Mouse (Mus musculus): ENCODE measurements around the gene Tspo. TPM values are rescaled to one million over a fixed set of nuclear protein-coding genes. Genes with fewer than 3 reads are reported as not detected.

Tspo gene
- polyA plus RNA-seq, 1 experiment from 2014 or later, result 226 TPM

GRCm38 (mm10) chr15:83527747-83528146, 35.6 kb upstream of the Tspo start:
- ChIA-PET POLR2A (no interaction called here), CTCF (interaction anchor here (1.6 kb wide), 1 partner anchor 9 kb away, joined by 5 read pairs; no protein-coding TSS in a partner anchor)
- TF ChIP-seq CTCF (IDR thresholded peaks at IDR 0.05), result no peak
- no peaks in the 10 kb centered on the region for H3K27me3 ChIP-seq
- DNase-seq (ENCODE audit: low read depth, low spot score), result no peak
- ATAC-seq, result no peak
- in situ Hi-C loops (cut with MboI; ENCODE audit: low pct_unique_long_range_greater_than_20kb), result no loop called here

- ATAC-seq, result no peak
- CTCF ChIA-PET, result interaction anchor here (1.6 kb wide), 1 partner anchor 11 kb away, joined by 5 read pairs; no protein-coding TSS in a partner anchor
- H3K27me3 ChIP-seq, result no peaks in the 10 kb centered on the region
- no peak for TF ChIP-seq CTCF (IDR thresholded peaks at IDR 0.05)
- in situ Hi-C loops (cut with MboI; ENCODE audit: low pct_unique_long_range_greater_than_20kb), result no loop called here
- POLR2A ChIA-PET, result interaction anchor here (0.6 kb wide), 1 partner anchor 1201 kb away, joined by 3 read pairs; no protein-coding TSS in a partner anchor
- no peak for DNase-seq (ENCODE audit: low read depth, low spot score)
Observed at GRCm38 (mm10) chr15:83528892-83529291, 34.5 kb upstream of the Tspo start.

GRCm38 (mm10) chr15:83529765-83530164, 33.6 kb upstream of the Tspo start:
- ATAC-seq (no peak), DNase-seq (ENCODE audit: low read depth, low spot score) (no peak)
- in situ Hi-C loops (cut with MboI; ENCODE audit: low pct_unique_long_range_greater_than_20kb), result no loop called here
- TF ChIP-seq CTCF (IDR thresholded peaks at IDR 0.05), result no peak
- CTCF ChIA-PET, result no interaction called here
- no peaks in the 10 kb centered on the region for H3K27me3 ChIP-seq
- POLR2A ChIA-PET, result no interaction called here

GRCm38 (mm10) chr15:83530233-83530632, 33.2 kb upstream of the Tspo start:
- in situ Hi-C loops (cut with MboI; ENCODE audit: low pct_unique_long_range_greater_than_20kb), result no loop called here
- ChIA-PET POLR2A (no interaction called here), CTCF (no interaction called here)
- no peaks in the 10 kb centered on the region for H3K27me3 ChIP-seq
- no peak for DNase-seq (ENCODE audit: low read depth, low spot score)
- no peak for ATAC-seq
- TF ChIP-seq CTCF (IDR thresholded peaks at IDR 0.05), result no peak

GRCm38 (mm10) chr15:83530688-83531087, 32.7 kb upstream of the Tspo start:
- in situ Hi-C loops (cut with MboI; ENCODE audit: low pct_unique_long_range_greater_than_20kb), result no loop called here
- no peak for DNase-seq (ENCODE audit: low read depth, low spot score)
- ChIA-PET POLR2A (no interaction called here), CTCF (no interaction called here)
- no peak for ATAC-seq
- no peaks in the 10 kb centered on the region for H3K27me3 ChIP-seq
- TF ChIP-seq CTCF (IDR thresholded peaks at IDR 0.05), result no peak

GRCm38 (mm10) chr15:83531961-83532469, 31.4 kb upstream of the Tspo start:
- ChIA-PET POLR2A (no interaction called here), CTCF (no interaction called here)
- TF ChIP-seq CTCF (IDR thresholded peaks at IDR 0.05), result no peak
- in situ Hi-C loops (cut with MboI; ENCODE audit: low pct_unique_long_range_greater_than_20kb), result no loop called here
- no peaks in the 10 kb centered on the region for H3K27me3 ChIP-seq
- ATAC-seq (no peak), DNase-seq (ENCODE audit: low read depth, low spot score) (no peak)

GRCm38 (mm10) chr15:83532606-83533005, 30.8 kb upstream of the Tspo start:
- no peaks in the 10 kb centered on the region for H3K27me3 ChIP-seq
- CTCF ChIA-PET, result no interaction called here
- no peak for TF ChIP-seq CTCF (IDR thresholded peaks at IDR 0.05)
- ATAC-seq (no peak), DNase-seq (ENCODE audit: low read depth, low spot score) (no peak)
- POLR2A ChIA-PET, result no interaction called here
- in situ Hi-C loops (cut with MboI; ENCODE audit: low pct_unique_long_range_greater_than_20kb), result no loop called here

- ATAC-seq, result peak; percentile 28
- no peaks in the 10 kb centered on the region for H3K27me3 ChIP-seq
- DNase-seq (ENCODE audit: low read depth, low spot score), result no peak
- TF ChIP-seq CTCF (IDR thresholded peaks at IDR 0.05), result no peak
- in situ Hi-C loops (cut with MboI; ENCODE audit: low pct_unique_long_range_greater_than_20kb), result no loop called here
- CTCF ChIA-PET, result interaction anchor here (1.0 to 1.3 kb wide), 2 partner anchors 11 to 17 kb away, joined by 3 read pairs; no protein-coding TSS in a partner anchor
- POLR2A ChIA-PET, result interaction anchor here (0.6 to 1.8 kb wide), 2 partner anchors 18 kb away, joined by 3 to 5 read pairs; no protein-coding TSS in a partner anchor
Observed at GRCm38 (mm10) chr15:83534960-83535889, 28.2 kb upstream of the Tspo start.

- CTCF ChIA-PET, result interaction anchor here (1.0 to 1.3 kb wide), 2 partner anchors 11 to 18 kb away, joined by 3 read pairs; no protein-coding TSS in a partner anchor
- in situ Hi-C loops (cut with MboI; ENCODE audit: low pct_unique_long_range_greater_than_20kb), result no loop called here
- TF ChIP-seq CTCF (IDR thresholded peaks at IDR 0.05), result no peak
- no peaks in the 10 kb centered on the region for H3K27me3 ChIP-seq
- ATAC-seq, result no peak
- POLR2A ChIA-PET, result interaction anchor here (1.8 kb wide), 1 partner anchor 18 kb away, joined by 5 read pairs; no protein-coding TSS in a partner anchor
- DNase-seq (ENCODE audit: low read depth, low spot score), result no peak
Observed at GRCm38 (mm10) chr15:83535890-83536231, 27.5 kb upstream of the Tspo start.

- no peak for ATAC-seq
- CTCF ChIA-PET, result no interaction called here
- POLR2A ChIA-PET, result no interaction called here
- in situ Hi-C loops (cut with MboI; ENCODE audit: low pct_unique_long_range_greater_than_20kb), result no loop called here
- H3K27me3 ChIP-seq, result no peaks in the 10 kb centered on the region
- no peak for DNase-seq (ENCODE audit: low read depth, low spot score)
- no peak for TF ChIP-seq CTCF (IDR thresholded peaks at IDR 0.05)
Observed at GRCm38 (mm10) chr15:83538855-83539254, 24.5 kb upstream of the Tspo start.

- no peak for TF ChIP-seq CTCF (IDR thresholded peaks at IDR 0.05)
- in situ Hi-C loops (cut with MboI; ENCODE audit: low pct_unique_long_range_greater_than_20kb), result no loop called here
- ATAC-seq (no peak), DNase-seq (ENCODE audit: low read depth, low spot score) (no peak)
- ChIA-PET CTCF (interaction anchor here (1.1 kb wide), 1 partner anchor 22 kb away, joined by 3 read pairs; no protein-coding TSS in a partner anchor), POLR2A (no interaction called here)
- no peaks in the 10 kb centered on the region for H3K27me3 ChIP-seq
Observed at GRCm38 (mm10) chr15:83539905-83540304, 23.5 kb upstream of the Tspo start.
